Mouse (Mus musculus): Measurements from ENCODE around the gene Abhd14a. TPM values are rescaled to one million over a fixed set of nuclear protein-coding genes. Genes with fewer than 3 reads are reported as not detected.
A peak's percentile ranks its signal among the peaks of the same experiment; 100 is the strongest.

Abhd14a gene
- polyA plus RNA-seq, 1 experiment from 2014 or later, result 52.8 TPM

- H3K9me3 ChIP-seq (ENCODE audit: control insufficient read depth, low read length), result no peaks in the 10 kb centered on the region
- no peak for ATAC-seq (ENCODE audit: low read depth)
- no peak overlapping the region for H3K4me2 ChIP-seq (ENCODE audit: low read depth, low read length)
- H3K27ac ChIP-seq (ENCODE audit: low read length), result no peak overlapping the region
- H3K4me3 ChIP-seq (ENCODE audit: low read length), result no peak overlapping the region
- H3K36me3 ChIP-seq (ENCODE audit: control insufficient read depth, insufficient read depth, low read length), result peaks cover 9% of the 10 kb centered on the region
- WGBS, result 78% methylated on average over 21 of the region's 21 CpGs
- peaks cover 9% of the 10 kb centered on the region for H3K4me1 ChIP-seq (replicated peaks; ENCODE audit: control insufficient read depth, insufficient read depth, low read length)
- no peak overlapping the region for H3K9ac ChIP-seq (ENCODE audit: low read length)
- H3K27me3 ChIP-seq (ENCODE audit: control insufficient read depth, insufficient read depth, low read depth, low read length), result no peaks in the 10 kb centered on the region
Measured at GRCm38 (mm10) chr9:106463122-106464063, 15.9 kb upstream of the Abhd14a start.

GRCm38 (mm10) chr9:106462430-106462800, 14.9 kb upstream of the Abhd14a start:
- no peak for ATAC-seq (ENCODE audit: low read depth)
- no peak overlapping the region for H3K9ac ChIP-seq (ENCODE audit: low read length)
- peaks cover 9% of the 10 kb centered on the region for H3K36me3 ChIP-seq (ENCODE audit: control insufficient read depth, insufficient read depth, low read length)
- H3K27ac ChIP-seq (ENCODE audit: low read length), result no peak overlapping the region
- H3K4me1 ChIP-seq (replicated peaks; ENCODE audit: control insufficient read depth, insufficient read depth, low read length), result peaks cover 9% of the 10 kb centered on the region
- H3K27me3 ChIP-seq (ENCODE audit: control insufficient read depth, insufficient read depth, low read depth, low read length), result no peaks in the 10 kb centered on the region
- no peak overlapping the region for H3K4me2 ChIP-seq (ENCODE audit: low read depth, low read length)
- WGBS, result 94% methylated on average over 12 of the region's 12 CpGs
- no peak overlapping the region for H3K4me3 ChIP-seq (ENCODE audit: low read length)
- no peaks in the 10 kb centered on the region for H3K9me3 ChIP-seq (ENCODE audit: control insufficient read depth, low read length)

GRCm38 (mm10) chr9:106461641-106462429, 14.4 kb upstream of the Abhd14a start:
- H3K36me3 ChIP-seq (ENCODE audit: control insufficient read depth, insufficient read depth, low read length), result peaks cover 9% of the 10 kb centered on the region
- H3K27ac ChIP-seq (ENCODE audit: low read length), result no peak overlapping the region
- H3K9ac ChIP-seq (ENCODE audit: low read length), result no peak overlapping the region
- no peaks in the 10 kb centered on the region for H3K27me3 ChIP-seq (ENCODE audit: control insufficient read depth, insufficient read depth, low read depth, low read length)
- peaks cover 13% of the 10 kb centered on the region for H3K4me1 ChIP-seq (replicated peaks; ENCODE audit: control insufficient read depth, insufficient read depth, low read length)
- H3K9me3 ChIP-seq (ENCODE audit: control insufficient read depth, low read length), result no peaks in the 10 kb centered on the region
- no peak overlapping the region for H3K4me3 ChIP-seq (ENCODE audit: low read length)
- WGBS, result 76% methylated on average over 16 of the region's 16 CpGs
- H3K4me2 ChIP-seq (ENCODE audit: low read depth, low read length), result no peak overlapping the region
- no peak for ATAC-seq (ENCODE audit: low read depth)

DNA sequence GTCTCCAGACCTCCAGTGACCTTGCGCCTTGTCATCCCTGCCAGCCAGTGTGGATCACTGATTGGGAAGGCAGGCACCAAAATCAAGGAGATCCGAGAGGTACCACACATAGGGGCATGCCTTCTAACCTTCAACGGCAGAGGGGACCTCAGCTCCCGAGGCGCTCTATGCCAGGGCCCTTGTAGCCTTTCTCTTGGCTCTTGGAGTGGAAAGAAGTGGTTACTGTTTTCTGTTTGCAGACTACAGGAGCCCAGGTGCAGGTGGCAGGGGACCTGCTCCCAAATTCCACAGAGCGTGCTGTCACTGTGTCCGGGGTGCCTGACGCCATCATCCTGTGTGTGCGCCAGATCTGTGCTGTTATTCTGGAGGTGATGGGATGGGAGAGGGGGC, 13.5 kb upstream of the Abhd14a start:
- Histone ChIP-seq H3K4me1 (replicated peaks; ENCODE audit: control insufficient read depth, insufficient read depth, low read length) (peaks cover 21% of the 10 kb centered on the region), H3K27me3 (ENCODE audit: control insufficient read depth, insufficient read depth, low read depth, low read length) (no peaks in the 10 kb centered on the region), H3K9ac (ENCODE audit: low read length) (no peak overlapping the region), H3K27ac (ENCODE audit: low read length) (no peak overlapping the region), H3K4me3 (ENCODE audit: low read length) (no peak overlapping the region), H3K36me3 (ENCODE audit: control insufficient read depth, insufficient read depth, low read length) (peaks cover 9% of the 10 kb centered on the region), H3K9me3 (ENCODE audit: control insufficient read depth, low read length) (no peaks in the 10 kb centered on the region), H3K4me2 (ENCODE audit: low read depth, low read length) (no peak overlapping the region)
- ATAC-seq (ENCODE audit: low read depth), result no peak
- WGBS, result 82% methylated on average over 9 of the region's 9 CpGs

- Histone ChIP-seq H3K9ac (ENCODE audit: low read length) (no peak overlapping the region), H3K9me3 (ENCODE audit: control insufficient read depth, low read length) (no peaks in the 10 kb centered on the region), H3K4me2 (ENCODE audit: low read depth, low read length) (no peak overlapping the region), H3K27me3 (ENCODE audit: control insufficient read depth, insufficient read depth, low read depth, low read length) (no peaks in the 10 kb centered on the region), H3K27ac (ENCODE audit: low read length) (no peak overlapping the region), H3K4me1 (replicated peaks; ENCODE audit: control insufficient read depth, insufficient read depth, low read length) (peaks cover 24% of the 10 kb centered on the region), H3K36me3 (ENCODE audit: control insufficient read depth, insufficient read depth, low read length) (peaks cover 9% of the 10 kb centered on the region), H3K4me3 (ENCODE audit: low read length) (no peak overlapping the region)
- 74% methylated on average over 18 of the region's 18 CpGs for WGBS
- ATAC-seq (ENCODE audit: low read depth), result no peak
Measured at GRCm38 (mm10) chr9:106460401-106461025, 13.0 kb upstream of the Abhd14a start.

GRCm38 (mm10) chr9:106459946-106460345, 12.5 kb upstream of the Abhd14a start:
- Histone ChIP-seq H3K9me3 (ENCODE audit: control insufficient read depth, low read length) (no peaks in the 10 kb centered on the region), H3K4me2 (ENCODE audit: low read depth, low read length) (no peak overlapping the region), H3K4me3 (ENCODE audit: low read length) (no peak overlapping the region), H3K27me3 (ENCODE audit: control insufficient read depth, insufficient read depth, low read depth, low read length) (no peaks in the 10 kb centered on the region), H3K4me1 (replicated peaks; ENCODE audit: control insufficient read depth, insufficient read depth, low read length) (peaks cover 26% of the 10 kb centered on the region), H3K27ac (ENCODE audit: low read length) (no peak overlapping the region), H3K9ac (ENCODE audit: low read length) (no peak overlapping the region), H3K36me3 (ENCODE audit: control insufficient read depth, insufficient read depth, low read length) (peaks cover 9% of the 10 kb centered on the region)
- ATAC-seq (ENCODE audit: low read depth), result no peak
- 70% methylated on average over 15 of the region's 15 CpGs for WGBS

DNA sequence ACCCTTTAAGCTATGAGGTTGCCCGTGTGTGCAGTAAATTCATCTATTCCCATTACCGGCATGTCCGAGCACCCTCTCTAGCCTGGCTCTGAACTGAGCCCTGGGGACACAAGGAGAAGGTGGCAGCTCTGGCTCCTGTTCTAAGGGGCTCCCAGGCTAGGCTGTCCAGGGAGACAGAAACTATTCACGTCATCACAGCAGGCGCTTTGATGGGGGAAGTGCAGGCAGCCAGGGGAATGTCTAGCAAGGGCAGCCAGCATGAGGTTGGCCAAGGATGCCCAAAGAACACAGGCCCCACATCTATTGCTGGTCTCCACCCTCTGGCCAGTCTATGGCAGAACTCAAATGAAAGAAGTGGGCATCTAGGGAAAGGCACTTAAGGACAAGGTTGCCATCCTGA, 10.4 kb upstream of the Abhd14a start:
- WGBS, result 74% methylated on average over 5 of the region's 5 CpGs
- ATAC-seq (ENCODE audit: low read depth), result no peak
- Histone ChIP-seq H3K27ac (ENCODE audit: low read length) (no peak overlapping the region), H3K27me3 (ENCODE audit: control insufficient read depth, insufficient read depth, low read depth, low read length) (no peaks in the 10 kb centered on the region), H3K4me3 (ENCODE audit: low read length) (no peak overlapping the region), H3K4me1 (replicated peaks; ENCODE audit: control insufficient read depth, insufficient read depth, low read length) (peaks cover 31% of the 10 kb centered on the region), H3K9ac (ENCODE audit: low read length) (no peak overlapping the region), H3K4me2 (ENCODE audit: low read depth, low read length) (no peak overlapping the region), H3K36me3 (ENCODE audit: control insufficient read depth, insufficient read depth, low read length) (peaks cover 6% of the 10 kb centered on the region), H3K9me3 (ENCODE audit: control insufficient read depth, low read length) (no peaks in the 10 kb centered on the region)

DNA sequence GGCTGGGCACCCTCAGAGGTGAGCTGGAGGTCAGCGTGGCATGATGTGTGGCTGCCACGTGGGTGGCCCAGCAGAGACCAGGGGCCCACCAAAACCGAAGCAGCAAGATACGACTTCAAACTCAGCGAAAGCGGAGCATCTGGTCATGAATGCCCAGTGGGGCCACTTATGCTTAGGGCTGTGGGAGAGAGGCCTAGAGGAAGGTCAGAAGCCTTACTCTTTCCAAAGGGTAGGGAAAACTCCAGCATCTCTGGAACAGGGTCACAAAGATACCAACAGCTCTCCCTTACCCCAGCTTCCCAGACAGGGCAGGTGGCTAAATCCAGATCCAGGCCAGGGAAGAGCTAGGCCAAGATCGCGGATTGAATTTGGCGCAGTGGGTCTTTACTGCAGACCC, 9.7 kb upstream of the Abhd14a start:
- ATAC-seq (ENCODE audit: low read depth), result no peak
- Histone ChIP-seq H3K4me2 (ENCODE audit: low read depth, low read length) (no peak overlapping the region), H3K27ac (ENCODE audit: low read length) (peak overlapping the region; percentile 33; the same call in 1 of the 2 replicates), H3K4me3 (ENCODE audit: low read length) (no peak overlapping the region), H3K9ac (ENCODE audit: low read length) (peak overlapping the region; percentile 21; the same call in 1 of the 2 replicates), H3K9me3 (ENCODE audit: control insufficient read depth, low read length) (no peaks in the 10 kb centered on the region), H3K4me1 (replicated peaks; ENCODE audit: control insufficient read depth, insufficient read depth, low read length) (peaks cover 35% of the 10 kb centered on the region), H3K27me3 (ENCODE audit: control insufficient read depth, insufficient read depth, low read depth, low read length) (no peaks in the 10 kb centered on the region), H3K36me3 (ENCODE audit: control insufficient read depth, insufficient read depth, low read length) (peaks cover 2% of the 10 kb centered on the region)
- WGBS, result 49% methylated on average over 9 of the region's 9 CpGs
